Mouse (Mus musculus) cerebellum, adult 8-10 months (tissue): Measurements from ENCODE around the gene Bnip3.

Experiments
- DNase-seq: peaks from one replicate; pipeline ENCODE4 v3.0.0; 2022

Bnip3 gene

GRCm38 (mm10) chr7:138843421-138843820 lies 65.9 kb downstream of the Bnip3 start:
- no peak for DNase-seq

GRCm38 (mm10) chr7:138841436-138842151 lies 67.7 kb downstream of the Bnip3 start:
- DNase-seq, result no peak
